8 mouse cellular contexts compared by ENCODE assay signal in genomic region chr4:12240941-12241571, GRCm38 (mm10).
A peak's percentile ranks its signal among the peaks of the same experiment; 100 is the strongest.
DNase-seq lines count a peak whose midpoint lies in the region; ATAC-seq and TF ChIP-seq lines count a peak whose summit lies in the region.

No protein-coding gene starts in this region.

- H3K36me3 ChIP-seq in hindbrain, postnatal 0 days (ENCODE audit: insufficient read depth, low read length) = no peaks in the 10 kb centered on the region

- intact Hi-C loops in heart, postnatal 25 days (cut with DNase I) = loop anchor here (1.0 to 10.0 kb wide), 4 partner anchors 14 to 1536 kb away; no protein-coding TSS in a partner anchor
- intact Hi-C loops in left cerebral cortex, adult 2 months (cut with DNase I) = loop anchor here (2.0 to 10.0 kb wide), 5 partner anchors 211 to 1536 kb away; no protein-coding TSS in a partner anchor

- no peaks in the 10 kb centered on the region for H3K9me3 ChIP-seq in hindbrain, postnatal 0 days (ENCODE audit: low read length)

- peak; percentile 96 for TF ChIP-seq CTCF in hindbrain, postnatal 0 days (IDR thresholded peaks at IDR 0.05; ENCODE audit: low read depth)
- peak; percentile 90 for TF ChIP-seq CTCF in left cerebral cortex, adult 2 months (IDR thresholded peaks at IDR 0.05)

- H3K4me1 ChIP-seq in hindbrain, postnatal 0 days (ENCODE audit: insufficient read depth, low read length) = no peaks in the 10 kb centered on the region

- peak; percentile 81 for DNase-seq in heart, adult 11 months
- no peak for DNase-seq in heart, postnatal 25 days (ENCODE audit: low spot score)
- DNase-seq in cerebellum, postnatal 10 days = peak; percentile 85 to 90
- peak; percentile 65 to 77 for DNase-seq in frontal cortex, postnatal 36 days (ENCODE audit: low spot score in 2 of 2)
- DNase-seq in hindbrain, postnatal 0 days (ENCODE audit: low spot score) = peak; percentile 90
- peak; percentile 70 to 71 for DNase-seq in left cerebral cortex, adult 2 months (ENCODE audit: extremely low spot score in 1 of 2, low spot score in 2 of 2)
- peak; percentile 66 for DNase-seq in right cerebral cortex, postnatal 4 days

- ATAC-seq in hindbrain, postnatal 0 days = peak; percentile 72
- ATAC-seq in megakaryocyte progenitor cell, adult 5-6 weeks (replicated peaks; ENCODE audit: poor library complexity) = peak; percentile 95

- no peak overlapping the region for H3K27ac ChIP-seq in hindbrain, postnatal 0 days
- H3K27ac ChIP-seq in left cerebral cortex, adult 2 months = no peak overlapping the region

- H3K4me3 ChIP-seq in hindbrain, postnatal 0 days (ENCODE audit: low read length) = 0 out of 2 replicates have a peak overlapping the region, but pooled peaks have one; percentile 6
- H3K4me3 ChIP-seq in left cerebral cortex, adult 2 months = peak overlapping the region; percentile 36

- H3K4me2 ChIP-seq in hindbrain, postnatal 0 days (ENCODE audit: low read depth, low read length) = peak overlapping the region; percentile 50

- no peak overlapping the region for H3K9ac ChIP-seq in hindbrain, postnatal 0 days (replicated peaks; ENCODE audit: low read length)

- no peaks in the 10 kb centered on the region for H3K27me3 ChIP-seq in hindbrain, postnatal 0 days (ENCODE audit: insufficient read depth, low read length)

- WGBS in hindbrain, postnatal 0 days = under 1% methylated on average over 12 of the region's 12 CpGs
